22 mouse cellular contexts compared by ENCODE assay signal in the genomic region with DNA sequence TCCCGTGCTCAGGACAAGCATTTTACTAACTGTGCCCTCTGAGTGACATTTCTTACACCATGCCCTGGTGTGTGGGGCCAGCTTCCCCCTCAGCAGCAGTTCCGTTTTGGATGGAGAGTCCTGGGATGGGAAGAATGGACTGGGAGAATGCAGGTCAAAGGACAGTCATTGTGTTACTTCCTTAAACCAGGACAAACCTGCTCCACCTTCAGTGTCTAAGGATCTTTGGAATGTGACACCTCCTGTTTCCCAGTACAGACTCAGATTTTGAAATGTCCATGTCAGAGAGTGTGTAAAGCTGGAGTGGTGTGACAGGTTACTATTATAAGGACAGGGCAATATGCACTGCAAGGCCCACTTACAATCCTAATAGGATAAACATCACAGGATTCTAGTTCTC. TPM values are rescaled to one million over a fixed set of nuclear protein-coding genes. Genes with fewer than 3 reads are reported as not detected.
"Had no signal": no experiment of that assay in that cellular context is flagged by ENCODE, and none has a peak within 500 bp of the region (broad histone marks: within the 10 kb centered on the region; RNA-seq: fewer than 3 reads in every experiment).

No protein-coding gene starts in this region.

- H3K36me3 ChIP-seq: limb, embryonic 13.5 days; liver, embryonic 12.5 days; liver, embryonic 15.5 days; midbrain, embryonic 12.5 days; neural tube, embryonic 13.5 days had no signal

- H3K27ac ChIP-seq: left cerebral cortex, adult 2 months; limb, embryonic 13.5 days; liver, embryonic 12.5 days; liver, embryonic 15.5 days; macrophage; midbrain, embryonic 12.5 days; neural tube, embryonic 13.5 days; stomach, postnatal 0 days had no signal

- H3K4me2 ChIP-seq: limb, embryonic 13.5 days; liver, embryonic 12.5 days; liver, embryonic 15.5 days; midbrain, embryonic 12.5 days; neural tube, embryonic 13.5 days had no signal

- ATAC-seq: liver, embryonic 12.5 days; midbrain, embryonic 16.5 days had no signal

- DNase-seq: kidney, adult 11 months; kidney, postnatal 10 days; kidney, postnatal 36 days; layer of hippocampus, postnatal 36 days; left cerebral cortex, postnatal 4 days; liver; lung, adult 18-20 months; retina, postnatal 1 day; right cerebral cortex, postnatal 25 days; thymus, adult 2 months; thymus, postnatal 14 days; thymus, postnatal 4 days had no signal

- H3K4me1 ChIP-seq: liver, embryonic 12.5 days; liver, embryonic 15.5 days; midbrain, embryonic 12.5 days had no signal

- H3K9me3 ChIP-seq: limb, embryonic 13.5 days; liver, embryonic 12.5 days; liver, embryonic 15.5 days; midbrain, embryonic 12.5 days; neural tube, embryonic 13.5 days had no signal

- H3K9ac ChIP-seq: limb, embryonic 13.5 days; liver, embryonic 12.5 days; liver, embryonic 15.5 days; midbrain, embryonic 12.5 days; neural tube, embryonic 13.5 days had no signal

- H3K4me3 ChIP-seq: left cerebral cortex, adult 2 months; limb, embryonic 13.5 days; liver, embryonic 12.5 days; liver, embryonic 15.5 days; midbrain, embryonic 12.5 days; myocyte; neural tube, embryonic 13.5 days had no signal

- H3K27me3 ChIP-seq: limb, embryonic 13.5 days; liver, embryonic 12.5 days; liver, embryonic 15.5 days; midbrain, embryonic 12.5 days; neural tube, embryonic 13.5 days had no signal

RNA-seq across cellular contexts. Expression of a gene that starts 8.9 kb away (rescaled TPM):
- polyA plus RNA-seq: macrophage had no signal
